Mouse (Mus musculus) spleen, adult 2 months (tissue): Measurements from ENCODE around the gene Kcnk3.

Source experiments
- CTCF ChIP-seq: fragments of 200-500 bp; IDR thresholded peaks from 2 replicates; pipeline ENCODE4 v1.5.1; 2011; ENCODE audit warnings: mild to moderate bottlenecking, inconsistent platforms; ENCODE audit not compliant: insufficient read depth, insufficient read length, insufficient replicate concordance; ENCODE audit errors: extremely low read depth
- POLR2A ChIP-seq: fragments of 200-500 bp; IDR thresholded peaks from 2 replicates; pipeline ENCODE4 v1.6.1; 2011; ENCODE audit warnings: low read depth, low read length, inconsistent platforms

GRCm38 (mm10) chr5:30587681-30588300 is at the start of gene Kcnk3:
- no peak for TF ChIP-seq CTCF
- TF ChIP-seq POLR2A: no peak
